Mouse (Mus musculus): ENCODE data around the gene Camk2d. TPM values are rescaled to one million over a fixed set of nuclear protein-coding genes. Genes with fewer than 3 reads are reported as not detected.

Camk2d gene
- total RNA-seq, 4 experiments from 2014 or later = 95.9 to 132 (median 106) TPM

DNA sequence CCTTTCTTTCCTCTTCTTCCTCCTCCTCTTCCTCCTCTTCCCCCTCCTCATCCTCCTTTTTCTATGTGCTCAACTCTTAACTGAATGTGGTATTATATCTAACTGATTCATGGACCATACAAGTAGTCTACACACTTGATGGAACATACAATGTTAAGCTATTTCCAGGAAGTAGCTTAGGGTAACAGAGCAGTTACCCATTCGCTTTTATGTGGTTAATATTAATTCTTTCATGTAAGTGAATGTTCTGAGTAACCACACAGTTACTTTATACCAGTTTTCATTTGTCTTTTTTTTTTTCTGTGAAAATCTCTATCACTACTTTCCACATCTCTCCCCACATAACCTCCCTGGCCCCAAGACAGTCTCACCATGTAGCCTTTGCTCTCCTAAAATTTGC is 228.8 kb downstream of the Camk2d start:
- no peak for DNase-seq

DNA sequence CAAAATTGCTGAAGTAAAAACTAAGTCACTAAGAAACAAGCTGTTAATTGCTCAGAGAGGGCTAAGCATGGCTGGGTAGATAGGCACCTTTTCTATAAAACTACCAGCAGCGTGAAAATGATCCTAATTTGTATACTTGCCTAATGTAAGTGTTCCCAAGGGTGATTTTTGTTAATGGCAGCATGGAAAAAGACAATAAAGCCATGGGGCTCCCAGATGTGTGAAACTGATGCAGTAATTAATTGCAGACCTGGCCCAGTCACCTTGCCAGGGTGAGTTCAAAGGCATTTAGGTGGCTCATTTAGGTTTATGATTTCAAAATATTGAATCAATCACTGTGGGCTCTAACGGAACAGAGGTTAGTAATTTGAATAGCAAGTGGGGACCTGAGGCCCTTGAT is 230.1 kb downstream of the Camk2d start:
- no peak for DNase-seq

DNA sequence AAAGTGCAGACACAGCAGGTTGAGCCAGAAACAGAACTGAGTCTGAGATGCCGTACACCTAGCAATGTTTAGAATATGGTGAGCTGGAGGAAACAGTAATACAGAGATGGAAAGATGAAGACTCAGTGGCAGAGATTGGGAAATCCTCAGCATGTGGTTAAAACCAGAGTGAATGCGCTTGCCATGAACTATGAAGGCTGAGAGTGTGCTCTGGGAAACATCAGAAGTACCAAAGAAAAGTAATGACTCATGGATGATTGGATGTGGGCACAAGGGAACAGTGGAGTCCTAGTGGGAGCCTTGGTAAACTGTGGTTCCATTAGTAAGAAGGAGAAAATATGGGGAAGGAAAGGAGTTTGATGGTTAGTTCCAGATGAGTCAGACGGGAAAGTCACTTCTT is 231.8 kb downstream of the Camk2d start:
- DNase-seq = no peak

DNA sequence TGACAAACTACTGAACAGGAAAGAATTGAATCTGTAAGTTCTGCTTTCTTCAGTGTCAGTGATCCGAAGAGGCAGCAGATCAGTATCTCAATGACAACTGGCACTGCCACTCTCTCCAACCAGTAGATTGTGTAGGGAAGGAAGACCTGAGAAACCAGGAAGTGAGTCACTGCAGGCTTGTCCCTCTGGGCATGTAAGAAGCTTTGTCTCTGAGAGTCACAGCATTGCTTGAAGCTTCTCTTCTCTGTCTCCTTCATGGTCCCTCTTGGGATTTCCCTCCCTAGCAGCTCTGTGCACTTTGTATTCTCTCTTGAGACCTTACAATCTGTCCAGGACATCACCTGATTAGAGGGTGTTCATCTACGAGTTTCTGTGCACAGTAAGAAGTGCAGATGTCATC is 233.7 kb downstream of the Camk2d start:
- DNase-seq = no peak

DNA sequence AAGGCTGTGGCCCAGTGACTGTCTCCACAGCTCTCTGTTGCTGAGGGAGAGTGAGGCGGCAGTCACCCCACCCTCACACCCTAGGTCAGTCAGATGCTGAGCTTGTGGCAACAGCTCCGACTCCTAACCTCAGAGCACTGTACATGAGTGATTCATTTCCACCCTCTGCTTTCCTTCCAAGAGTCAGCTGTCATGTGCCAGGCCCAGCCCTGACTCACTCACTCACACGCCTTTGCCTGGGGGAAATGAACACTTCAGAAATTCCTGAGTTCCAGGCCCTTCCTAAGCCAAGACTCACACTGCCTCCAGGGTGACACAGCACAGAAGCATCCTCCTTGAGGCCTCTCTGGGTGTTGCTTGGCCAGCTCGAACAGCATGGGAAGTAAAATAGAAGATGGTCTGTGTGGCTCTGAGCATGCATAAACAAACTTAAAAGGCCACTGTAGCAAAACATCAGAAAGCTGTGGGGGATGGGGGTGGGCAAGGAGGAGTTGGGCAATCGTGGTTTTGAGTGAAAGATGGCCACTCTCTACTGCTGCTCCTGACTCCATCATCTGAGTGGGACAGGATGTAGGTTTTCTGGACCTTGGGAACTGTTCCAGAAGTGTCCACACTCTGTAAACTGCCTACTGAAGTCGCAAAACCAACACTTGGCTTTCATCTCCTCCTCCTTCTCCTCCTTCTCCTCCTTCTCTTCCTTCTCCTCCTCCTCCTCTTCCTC is 235.5 kb downstream of the Camk2d start:
- peak; percentile 48 for DNase-seq

DNA sequence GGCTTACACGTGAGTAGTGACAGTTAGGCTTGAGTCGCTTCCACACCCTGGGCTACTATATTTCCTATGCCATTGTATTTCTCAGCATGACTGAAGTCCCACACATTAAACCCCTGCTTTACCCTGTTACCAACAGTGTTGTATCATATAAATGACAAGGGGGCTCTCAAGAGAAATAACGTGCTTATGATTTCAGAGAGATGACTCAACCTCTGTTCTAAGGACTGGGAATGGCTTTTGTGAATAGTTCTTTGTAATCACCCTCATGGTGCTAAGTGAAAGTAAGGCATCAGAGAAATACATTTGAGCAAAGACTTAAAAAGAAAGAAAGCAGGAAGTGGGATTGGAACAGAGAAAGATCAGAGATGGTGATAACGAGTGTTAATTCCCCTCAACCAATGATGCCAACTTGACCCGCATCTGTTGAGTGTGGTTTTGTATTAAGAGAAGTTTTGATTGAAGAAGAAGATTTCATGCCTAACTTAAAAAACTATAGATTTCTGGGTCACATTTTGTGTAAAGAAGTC is 238.6 kb downstream of the Camk2d start:
- no peak for DNase-seq

DNA sequence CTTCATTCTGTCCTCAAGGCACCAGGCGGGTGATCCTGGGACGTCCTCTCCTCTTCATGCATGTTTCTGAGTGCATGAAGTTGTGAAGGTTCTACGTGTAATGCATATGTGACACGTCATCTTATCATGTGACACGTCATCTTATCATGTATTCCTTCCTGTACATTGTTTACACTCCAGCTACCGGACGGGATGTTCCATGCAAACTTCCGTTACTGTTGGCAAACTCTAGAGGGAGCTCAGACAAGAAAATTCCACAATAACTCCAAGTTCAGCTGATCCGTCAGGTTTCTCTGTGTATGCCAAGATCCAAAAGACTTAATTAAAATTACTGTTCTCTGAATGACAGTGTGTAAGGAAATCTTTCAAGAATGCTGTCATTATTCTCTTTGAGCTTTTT is 246.7 kb downstream of the Camk2d start:
- DNase-seq = no peak

DNA sequence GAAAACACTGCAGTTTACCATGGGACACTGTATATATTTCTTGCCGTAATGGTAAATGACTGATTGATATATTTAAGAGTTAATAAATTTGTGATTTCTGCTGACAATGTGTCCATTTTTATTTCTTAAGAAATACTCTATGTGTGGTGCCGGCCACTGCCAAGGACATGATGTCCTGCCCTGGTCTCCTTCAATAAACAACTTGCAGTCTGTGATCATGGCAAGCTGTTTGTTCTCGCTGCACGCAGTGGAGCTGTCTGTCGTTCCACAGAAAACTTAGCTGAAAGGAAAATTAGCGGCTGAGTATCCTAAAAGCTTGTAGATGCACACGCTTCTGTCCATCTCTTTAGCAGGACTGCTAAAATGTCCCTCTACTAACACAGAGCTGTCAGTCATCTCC is 248.7 kb downstream of the Camk2d start:
- no peak for DNase-seq

DNA sequence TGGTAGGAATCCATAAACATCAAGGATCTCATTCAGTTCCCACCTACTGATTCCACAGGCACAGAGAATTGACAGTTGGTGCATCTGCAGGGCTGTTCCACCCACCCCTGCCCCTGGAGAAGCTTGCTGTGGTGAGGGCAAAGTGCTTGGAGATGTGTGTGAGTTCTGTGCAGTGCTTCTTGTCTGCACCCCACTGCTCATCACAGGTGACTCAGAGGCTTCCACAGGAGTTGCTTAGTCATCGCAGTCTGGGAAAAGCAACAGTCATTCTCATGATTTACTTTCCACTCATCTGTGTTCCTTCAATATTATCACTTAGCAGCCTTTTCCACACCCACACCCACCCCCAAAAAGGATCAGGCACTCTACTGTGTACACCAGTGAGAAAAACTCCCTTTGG is 252.0 kb downstream of the Camk2d start:
- DNase-seq = no peak

DNA sequence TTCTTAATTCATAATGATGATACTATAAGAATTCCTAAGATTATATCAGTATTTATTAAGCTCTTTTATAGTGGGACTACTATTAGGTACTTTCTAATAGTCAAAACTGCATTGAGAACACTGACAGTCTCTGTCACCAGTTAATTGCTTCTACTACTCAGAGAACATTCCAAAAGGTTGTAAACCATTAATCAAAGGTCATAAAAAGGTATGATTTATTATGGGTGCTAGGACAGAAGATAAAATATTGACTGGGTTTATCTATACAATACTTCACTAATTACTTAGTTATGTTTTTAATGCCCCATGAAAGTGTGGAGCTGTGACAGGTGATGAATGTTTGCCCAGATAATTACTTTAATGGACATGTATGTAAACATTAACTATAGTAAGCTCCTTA is 264.3 kb downstream of the Camk2d start:
- no peak for DNase-seq

DNA sequence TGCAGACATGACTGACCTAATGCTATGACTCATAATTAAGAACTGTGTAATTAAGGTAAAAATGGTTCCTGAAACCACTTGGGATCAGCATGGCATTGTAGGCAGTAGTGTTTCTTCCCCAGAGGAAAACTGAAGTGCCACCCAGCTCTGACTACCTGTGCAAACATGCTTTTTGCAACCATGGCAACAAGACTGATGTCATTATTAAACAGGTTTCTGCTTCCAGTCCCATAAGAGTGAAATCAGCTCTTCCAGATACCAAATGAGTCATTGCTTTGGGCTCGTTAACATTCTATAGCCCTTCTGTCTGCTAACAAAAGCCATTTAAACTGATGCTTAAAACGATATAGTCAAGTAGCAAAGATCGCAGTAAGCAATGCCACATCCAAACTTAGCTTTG is 273.5 kb downstream of the Camk2d start:
- DNase-seq = no peak

DNA sequence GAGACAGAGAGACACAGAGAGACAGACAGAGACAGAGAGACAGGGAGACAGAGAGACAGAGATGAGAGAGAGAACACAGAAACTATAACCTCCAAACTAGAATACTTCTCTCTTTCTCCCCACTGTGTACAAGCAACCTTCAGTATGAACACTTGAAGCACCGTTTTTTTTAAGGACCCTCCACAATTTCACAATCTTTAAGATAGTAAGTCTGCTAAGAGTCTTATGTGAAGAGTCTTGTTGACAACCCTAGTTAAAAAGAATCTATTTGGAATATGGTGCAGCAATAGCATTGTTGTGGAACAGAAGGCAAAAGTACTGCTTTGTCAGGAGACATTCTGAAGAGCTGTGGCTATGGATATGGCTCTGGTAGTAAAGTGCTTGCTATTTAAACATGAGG is 274.6 kb downstream of the Camk2d start:
- no peak for DNase-seq

DNA sequence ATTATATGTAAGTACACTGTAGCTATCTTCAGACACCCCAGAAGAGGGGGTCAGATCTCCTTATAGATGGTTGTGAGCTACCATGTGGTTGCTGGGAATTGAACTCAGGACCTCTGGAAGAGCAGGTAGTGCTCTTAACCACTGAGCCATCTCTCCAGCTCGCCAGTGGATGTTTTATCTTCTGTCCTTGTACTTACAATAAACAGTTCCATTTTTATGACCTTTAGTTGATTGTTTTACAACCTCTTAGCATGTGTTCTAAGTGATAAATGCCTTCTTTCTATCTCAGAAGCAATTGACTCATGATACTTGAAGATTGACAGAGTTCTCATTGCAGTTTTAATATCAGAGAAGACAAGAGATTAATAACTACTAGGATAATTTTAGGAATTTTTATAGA is 282.1 kb downstream of the Camk2d start:
- no peak for DNase-seq

DNA sequence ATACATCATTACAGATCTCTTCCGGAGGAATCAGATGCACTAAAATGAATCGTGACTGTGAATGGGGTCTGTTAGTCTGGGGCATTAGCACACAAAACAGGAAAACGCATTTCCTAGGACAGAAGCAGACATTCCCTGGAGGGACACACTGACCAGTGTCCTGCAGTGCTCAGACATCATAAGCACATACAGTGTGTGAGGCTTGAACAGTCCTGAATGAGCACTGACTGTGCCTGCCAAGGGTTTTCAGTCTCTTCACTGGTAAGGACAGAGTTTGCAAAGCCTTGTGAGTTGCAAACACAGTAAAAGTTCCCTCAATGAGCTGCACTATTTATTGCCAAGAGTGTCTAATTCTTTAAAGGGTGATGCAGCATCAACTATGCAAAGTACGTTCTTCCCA is 290.0 kb downstream of the Camk2d start:
- no peak for DNase-seq

DNA sequence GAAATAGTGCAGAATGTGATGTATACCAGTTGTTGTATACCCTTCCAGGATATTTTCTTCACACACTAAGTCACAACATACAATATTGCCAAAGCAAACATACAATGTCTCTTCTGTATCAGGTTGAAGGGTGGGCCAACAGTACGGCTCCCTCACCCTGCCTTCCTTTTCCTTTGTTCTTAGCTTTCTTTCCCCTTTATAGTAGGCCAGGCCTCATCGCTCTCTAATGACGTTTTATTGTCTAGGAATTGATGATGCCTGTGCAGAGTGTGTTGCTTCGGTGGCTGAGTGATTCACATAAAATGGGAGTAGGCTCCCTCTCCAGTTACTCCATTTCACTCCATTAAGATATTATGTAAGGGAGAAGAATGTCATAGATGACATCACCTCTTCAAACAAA is 290.5 kb downstream of the Camk2d start:
- no peak for DNase-seq

Other genes with a start within 250 kb of the Camk2d start
- gene Arsj, start 232.6 kb upstream of the Camk2d start, total RNA-seq (2022) = under 1 TPM in 3 of 4 experiments, not detected in 1; 0.18 to 0.20 (median 0.19) TPM